10 mouse cellular contexts compared by ENCODE assay signal in genomic region chr13:98239978-98240641, GRCm38 (mm10). TPM values are rescaled to one million over a fixed set of nuclear protein-coding genes. Genes with fewer than 3 reads are reported as not detected.
DNase-seq lines count a peak whose midpoint lies in the region; ATAC-seq and TF ChIP-seq lines count a peak whose summit lies in the region.
"Had no signal": no experiment of that assay in that cellular context is flagged by ENCODE, and none has a peak within 500 bp of the region (broad histone marks: within the 10 kb centered on the region; RNA-seq: fewer than 3 reads in every experiment).

No protein-coding gene starts in this region.

- H3K4me3 ChIP-seq in limb, embryonic 14.5 days (replicated peaks; ENCODE audit: low read length): no peak overlapping the region

- H3K4me2 ChIP-seq in limb, embryonic 14.5 days (replicated peaks; ENCODE audit: low read depth, low read length, severe bottlenecking): no peak overlapping the region

- no peaks in the 10 kb centered on the region for H3K9me3 ChIP-seq in limb, embryonic 14.5 days (ENCODE audit: control insufficient read depth, low read length)

- peak; percentile 40; the same call in 1 of the 2 replicates for ATAC-seq in erythroid progenitor cell, adult 5-6 weeks (replicated peaks; ENCODE audit: low FRiP score, poor library complexity, severe bottlenecking)
- no peak for ATAC-seq in limb, embryonic 14.5 days (ENCODE audit: low FRiP score, low read depth)

- H3K27ac ChIP-seq in limb, embryonic 14.5 days (replicated peaks; ENCODE audit: low read depth, low read length): no peak overlapping the region

- no peaks in the 10 kb centered on the region for H3K4me1 ChIP-seq in limb, embryonic 14.5 days (ENCODE audit: control insufficient read depth, insufficient read depth, low read length)

- no peaks in the 10 kb centered on the region for H3K27me3 ChIP-seq in limb, embryonic 14.5 days (ENCODE audit: control insufficient read depth, insufficient read depth, low read length)

- WGBS in limb, embryonic 14.5 days: 22% methylated on average over 12 of the region's 12 CpGs

- H3K9ac ChIP-seq in limb, embryonic 14.5 days (ENCODE audit: low read depth, low read length, severe bottlenecking): no peak overlapping the region

- no peak for TF ChIP-seq POLR2A in limb, embryonic 14.5 days (IDR thresholded peaks at IDR 0.05; ENCODE audit: borderline replicate concordance, extremely low read depth, insufficient read depth, insufficient read length)

- peak; percentile 31 for DNase-seq in cerebellum, adult 11 months
- no peak for DNase-seq in cerebellum, adult 9-11 months
- DNase-seq in B cell, adult 2 months: peak; percentile 65 to 67
- DNase-seq in adrenal gland, postnatal 25 days: peak; percentile 64
- DNase-seq in kidney, adult 8-10 months: peak; percentile 27 to 72
- peak; percentile 83 for DNase-seq in limb, embryonic 14.5 days (ENCODE audit: low spot score)
- peak; percentile 84 for DNase-seq in right cerebral cortex, postnatal 14 days

- no peaks in the 10 kb centered on the region for H3K36me3 ChIP-seq in limb, embryonic 14.5 days (ENCODE audit: control insufficient read depth, insufficient read depth, low read length)

RNA-seq across cellular contexts. Expression of gene Utp15, which starts 22.7 kb away (rescaled TPM):
- total RNA-seq in adrenal gland, postnatal 25 days (2021): 15.1 and 19.1 TPM in 2 replicates
- total RNA-seq in erythroid progenitor cell, adult 5-6 weeks (2015; ENCODE audit: low replicate concordance): 5.8 and 6.3 TPM in 2 replicates
- total RNA-seq in erythroid progenitor cell, adult 5-6 weeks (2017; ENCODE audit: low replicate concordance): 4.5 and 4.7 TPM in 2 replicates
- 19.2 and 20.6 TPM in 2 replicates for polyA plus RNA-seq in limb, embryonic 14.5 days (2012; rRNA removed)
- 25.3 and 27.6 TPM in 2 replicates for polyA plus RNA-seq in limb, embryonic 14.5 days (2014; fragmentation: Nextera tagmentation; extraction: Ambion mirVana)

RNA-seq across cellular contexts. Expression of gene Ankra2, which starts 22.8 kb away (rescaled TPM):
- total RNA-seq in adrenal gland, postnatal 25 days (2021): 22.9 and 29.1 TPM in 2 replicates
- total RNA-seq in erythroid progenitor cell, adult 5-6 weeks (2015; ENCODE audit: low replicate concordance): 10.5 and 13.4 TPM in 2 replicates
- 9.2 and 15.7 TPM in 2 replicates for total RNA-seq in erythroid progenitor cell, adult 5-6 weeks (2017; ENCODE audit: low replicate concordance)
- 32.3 and 39.7 TPM in 2 replicates for polyA plus RNA-seq in limb, embryonic 14.5 days (2012; rRNA removed)
- 30.8 and 31.7 TPM in 2 replicates for polyA plus RNA-seq in limb, embryonic 14.5 days (2014; fragmentation: Nextera tagmentation; extraction: Ambion mirVana)

RNA-seq across cellular contexts. Expression of gene Arhgef28, which starts 33.9 kb away (rescaled TPM):
- 16.0 and 19.8 TPM in 2 replicates for total RNA-seq in adrenal gland, postnatal 25 days (2021)
- 1.4 TPM in 1 of 2 replicates, not detected in the other for total RNA-seq in erythroid progenitor cell, adult 5-6 weeks (2015; ENCODE audit: low replicate concordance)
- total RNA-seq in erythroid progenitor cell, adult 5-6 weeks (2017; ENCODE audit: low replicate concordance): 0.64 TPM in 1 of 2 replicates, not detected in the other
- 8.1 and 10.7 TPM in 2 replicates for polyA plus RNA-seq in limb, embryonic 14.5 days (2012; rRNA removed)
- 12.9 and 15.4 TPM in 2 replicates for polyA plus RNA-seq in limb, embryonic 14.5 days (2014; fragmentation: Nextera tagmentation; extraction: Ambion mirVana)

RNA-seq across cellular contexts. Expression of gene Gm21976, which starts 39.6 kb away (rescaled TPM):
- not detected in 2 replicates for total RNA-seq in adrenal gland, postnatal 25 days (2021)
- not detected in 2 replicates for total RNA-seq in erythroid progenitor cell, adult 5-6 weeks (2015; ENCODE audit: low replicate concordance)
- total RNA-seq in erythroid progenitor cell, adult 5-6 weeks (2017; ENCODE audit: low replicate concordance): not detected in 2 replicates
- polyA plus RNA-seq in limb, embryonic 14.5 days (2012; rRNA removed): not detected in 2 replicates
- not detected in 2 replicates for polyA plus RNA-seq in limb, embryonic 14.5 days (2014; fragmentation: Nextera tagmentation; extraction: Ambion mirVana)
- polyA plus RNA-seq: C2C12; liver, embryonic 16.5 days had no signal
